Mouse (Mus musculus) myocyte (in vitro differentiated cells): ENCODE data around the gene Junb.

ENCODE experiments used
- CEBPB ChIP-seq: IDR thresholded peaks from 2 replicates; pipeline ENCODE4 v1.6.1; 2011; ENCODE audit warnings: mild to moderate bottlenecking, moderate library complexity; ENCODE audit not compliant: poor library complexity, insufficient read depth, severe bottlenecking
- POLR2A ChIP-seq: IDR thresholded peaks from one replicate; pipeline ENCODE4 v1.6.1; 2011; ENCODE audit warnings: low read depth, mild to moderate bottlenecking, control low read depth, moderate library complexity; ENCODE audit not compliant: insufficient read length
- SRF ChIP-seq: IDR thresholded peaks from one replicate; pipeline ENCODE4 v1.6.1; 2011; ENCODE audit warnings: low read depth; ENCODE audit not compliant: control insufficient read depth, insufficient read length

DNA sequence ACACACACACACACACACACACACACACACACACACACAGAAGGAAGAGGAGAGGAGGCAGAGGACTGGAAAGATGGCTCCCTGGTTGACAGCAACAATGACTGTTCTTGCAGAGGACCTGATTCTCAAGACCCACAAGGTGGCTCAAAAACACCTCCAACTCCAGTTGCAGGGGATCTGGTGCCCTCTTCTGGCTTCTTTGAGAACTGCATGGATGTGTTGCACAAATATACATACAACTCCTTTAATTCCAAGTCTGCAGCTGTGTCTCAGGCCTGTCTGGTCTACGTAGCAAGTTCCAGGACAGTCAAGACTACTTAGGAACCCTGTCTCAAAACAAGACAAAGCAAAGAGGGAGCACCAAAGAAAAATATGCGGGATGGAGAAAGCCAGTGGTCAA is 21.8 kb downstream of the Junb start:
- no peak for TF ChIP-seq POLR2A
- TF ChIP-seq CEBPB = no peak
- TF ChIP-seq SRF = no peak
